Mouse (Mus musculus): Measurements from ENCODE around the gene Zdhhc19.

The Zdhhc19 gene

DNA sequence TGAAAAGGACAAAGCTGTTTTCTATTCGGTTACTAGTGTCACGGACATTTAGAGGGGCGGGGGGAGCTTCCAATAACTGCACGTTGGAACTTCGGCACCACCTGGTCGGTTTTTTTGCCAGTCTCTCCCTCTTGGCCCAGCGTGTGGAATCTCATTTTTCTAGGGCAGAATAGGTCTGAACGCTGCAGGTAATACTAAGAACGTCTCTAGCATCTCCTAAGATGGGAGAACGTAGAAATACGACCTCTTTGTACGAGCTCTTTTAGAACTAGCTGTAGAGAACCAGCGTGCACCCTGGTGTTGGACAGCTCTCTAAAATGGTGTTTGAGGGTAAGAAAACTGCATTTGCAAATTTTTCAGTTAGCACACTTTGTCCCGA is 113.3 kb downstream of the Zdhhc19 start:
- DNase-seq (ENCODE audit: low spot score), result no peak

GRCm38 (mm10) chr16:32610460-32611255 is 114.6 kb downstream of the Zdhhc19 start:
- DNase-seq (ENCODE audit: low spot score), result no peak
